Mouse (Mus musculus) urinary bladder, postnatal 25 days (tissue): ENCODE measurements around the gene Gm15128.
"Not testable (repeated sequence)": the region's sequence is repeated elsewhere in the genome, so short reads cannot be mapped to it uniquely, and the experiment has no call there.

Experiments
- DNase-seq: peaks from one replicate; pipeline ENCODE4 v3.0.0; 2022; ENCODE audit warnings: low spot score

The Gm15128 gene

DNA sequence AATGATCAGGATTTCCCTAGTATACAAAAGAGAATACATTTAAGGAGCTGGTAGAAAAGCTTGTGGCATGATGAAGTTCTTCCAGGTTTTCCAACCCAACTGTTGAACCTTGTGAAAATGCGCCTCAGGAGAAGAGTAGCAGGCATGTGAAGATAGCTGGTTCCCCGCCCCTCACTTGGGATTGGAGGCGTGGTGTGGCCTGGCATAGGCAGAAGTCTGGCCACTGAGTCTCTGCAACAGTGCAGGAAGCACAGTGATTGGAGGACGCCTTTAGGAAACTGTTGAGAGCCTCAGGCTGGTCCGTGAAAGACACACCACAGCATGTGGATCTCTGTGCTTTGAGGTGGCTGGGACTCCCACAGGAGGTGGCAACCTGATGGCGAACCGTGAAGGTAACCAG lies at the start of gene Gm15128:
Gene Gm15128, plus strand, starts transcription at position 301 of the 400 bp plus-strand sequence.
- not testable (repeated sequence) for DNase-seq
